Mouse (Mus musculus): Measurements from ENCODE around the gene Tmem159. TPM values are rescaled to one million over a fixed set of nuclear protein-coding genes. Genes with fewer than 3 reads are reported as not detected.

The Tmem159 gene
- polyA plus RNA-seq, 1 experiment from 2014 or later, result 45.4 TPM

- Histone ChIP-seq H3K36me3 (no peaks in the 10 kb centered on the region), H3K4me3 (replicated peaks) (no peak within 1 kb of the TSS), H3K9ac (no peak within 1 kb of the TSS), H3K4me1 (no peaks in the 10 kb centered on the region), H3K4me2 (no peak within 1 kb of the TSS), H3K27ac (no peak within 1 kb of the TSS), H3K27me3 (replicated peaks) (0 out of 2 replicates have a peak, but pooled peaks cover 4% of the 10 kb centered on the region), H3K9me3 (no peaks in the 10 kb centered on the region)
- no peak for ATAC-seq (ENCODE audit: insufficient read depth, low FRiP score, low read depth)
- 62% methylated on average over 9 of the region's 9 CpGs for WGBS
Observed at GRCm38 (mm10) chr7:120145191-120145590, 43.0 kb downstream of the Tmem159 start, which contains the start of gene Zp2. TSS of gene Zp2 (minus strand) at chr7:120145291.

GRCm38 (mm10) chr7:120150257-120150656 lies 48.1 kb downstream of the Tmem159 start:
- Histone ChIP-seq H3K4me2 (no peak overlapping the region), H3K4me1 (no peaks in the 10 kb centered on the region), H3K9me3 (no peaks in the 10 kb centered on the region), H3K9ac (no peak overlapping the region), H3K36me3 (no peaks in the 10 kb centered on the region), H3K27ac (no peak overlapping the region), H3K27me3 (replicated peaks) (no peaks in the 10 kb centered on the region), H3K4me3 (replicated peaks) (no peak overlapping the region)
- no peak for ATAC-seq (ENCODE audit: insufficient read depth, low FRiP score, low read depth)
- 31% methylated on average over 3 of the region's 3 CpGs for WGBS

DNA sequence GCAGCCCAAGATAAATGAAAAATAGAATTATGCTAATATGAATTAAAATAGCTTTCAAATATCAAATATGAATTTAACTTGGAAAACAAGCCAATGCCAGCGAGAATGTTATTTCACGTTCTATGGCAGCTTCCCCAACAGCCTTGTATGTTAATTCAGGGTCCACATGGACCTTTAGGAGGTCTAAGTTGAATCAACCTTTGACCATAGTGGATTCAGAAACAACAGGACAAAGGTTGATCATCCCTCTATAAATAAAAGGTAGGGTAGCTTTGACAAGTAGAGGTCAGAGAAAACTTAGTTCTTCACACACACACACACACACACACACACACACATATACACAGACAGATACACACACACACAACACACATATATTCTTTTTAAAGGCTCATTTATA lies 48.7 kb downstream of the Tmem159 start:
- Histone ChIP-seq H3K4me2 (no peak overlapping the region), H3K27me3 (replicated peaks) (no peaks in the 10 kb centered on the region), H3K27ac (no peak overlapping the region), H3K36me3 (no peaks in the 10 kb centered on the region), H3K4me3 (replicated peaks) (no peak overlapping the region), H3K9me3 (no peaks in the 10 kb centered on the region), H3K9ac (no peak overlapping the region), H3K4me1 (no peaks in the 10 kb centered on the region)
- 75% methylated on average over 2 of the region's 2 CpGs for WGBS
- ATAC-seq (ENCODE audit: insufficient read depth, low FRiP score, low read depth), result no peak

DNA sequence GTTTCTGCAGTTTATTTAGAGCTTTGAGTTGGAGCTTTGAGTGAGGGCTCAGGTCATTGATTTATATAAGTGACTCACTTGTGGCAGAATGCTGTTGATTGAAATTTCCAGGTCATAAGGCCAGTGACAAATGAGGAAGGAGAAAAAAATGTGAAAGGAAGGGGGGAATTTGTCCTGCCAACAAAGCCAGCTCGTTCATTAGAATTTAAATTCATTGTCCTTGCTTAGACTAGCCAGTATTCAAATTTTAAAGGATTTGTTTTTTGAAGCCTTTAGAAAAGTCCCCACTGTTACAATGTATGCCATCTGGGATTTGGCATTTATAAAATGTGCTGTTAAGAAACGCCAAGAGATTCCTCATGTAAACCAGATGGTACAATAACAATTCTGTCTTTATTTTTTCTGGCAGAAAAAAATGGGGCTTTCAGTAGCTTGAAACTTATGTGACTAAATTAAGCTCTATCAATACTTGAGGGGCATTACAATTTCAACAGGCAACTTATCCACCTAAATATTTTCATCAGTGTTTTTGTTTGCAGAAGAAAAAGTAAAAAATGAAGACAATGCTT lies 54.8 kb downstream of the Tmem159 start:
- Histone ChIP-seq H3K4me1 (no peaks in the 10 kb centered on the region; the same call in 1 of the 2 replicates), H3K27ac (no peak overlapping the region), H3K9ac (no peak overlapping the region), H3K9me3 (no peaks in the 10 kb centered on the region), H3K27me3 (replicated peaks) (no peaks in the 10 kb centered on the region), H3K36me3 (no peaks in the 10 kb centered on the region), H3K4me2 (no peak overlapping the region), H3K4me3 (replicated peaks) (no peak overlapping the region)
- WGBS, result 30% methylated on average over 2 of the region's 2 CpGs
- no peak for ATAC-seq (ENCODE audit: insufficient read depth, low FRiP score, low read depth)

GRCm38 (mm10) chr7:120157575-120158061 lies 55.5 kb downstream of the Tmem159 start:
- Histone ChIP-seq H3K9me3 (no peaks in the 10 kb centered on the region), H3K4me1 (no peaks in the 10 kb centered on the region; the same call in 1 of the 2 replicates), H3K27ac (no peak overlapping the region), H3K4me2 (no peak overlapping the region), H3K36me3 (no peaks in the 10 kb centered on the region), H3K9ac (no peak overlapping the region), H3K4me3 (replicated peaks) (no peak overlapping the region), H3K27me3 (replicated peaks) (no peaks in the 10 kb centered on the region)
- 52% methylated on average over 5 of the region's 5 CpGs for WGBS
- no peak for ATAC-seq (ENCODE audit: insufficient read depth, low FRiP score, low read depth)

- H3K27ac ChIP-seq, result no peak overlapping the region
- H3K4me1 ChIP-seq, result no peaks in the 10 kb centered on the region; the same call in 1 of the 2 replicates
- H3K36me3 ChIP-seq, result no peaks in the 10 kb centered on the region
- H3K4me2 ChIP-seq, result no peak overlapping the region
- no peak overlapping the region for H3K9ac ChIP-seq
- no peak overlapping the region for H3K4me3 ChIP-seq (replicated peaks)
- H3K27me3 ChIP-seq (replicated peaks), result no peaks in the 10 kb centered on the region
- ATAC-seq (ENCODE audit: insufficient read depth, low FRiP score, low read depth), result peak; percentile 58; the same call in 1 of the 2 replicates
- 32% methylated on average over 4 of the region's 4 CpGs for WGBS
- H3K9me3 ChIP-seq, result no peaks in the 10 kb centered on the region
Observed at GRCm38 (mm10) chr7:120158121-120158613, 56.0 kb downstream of the Tmem159 start.

DNA sequence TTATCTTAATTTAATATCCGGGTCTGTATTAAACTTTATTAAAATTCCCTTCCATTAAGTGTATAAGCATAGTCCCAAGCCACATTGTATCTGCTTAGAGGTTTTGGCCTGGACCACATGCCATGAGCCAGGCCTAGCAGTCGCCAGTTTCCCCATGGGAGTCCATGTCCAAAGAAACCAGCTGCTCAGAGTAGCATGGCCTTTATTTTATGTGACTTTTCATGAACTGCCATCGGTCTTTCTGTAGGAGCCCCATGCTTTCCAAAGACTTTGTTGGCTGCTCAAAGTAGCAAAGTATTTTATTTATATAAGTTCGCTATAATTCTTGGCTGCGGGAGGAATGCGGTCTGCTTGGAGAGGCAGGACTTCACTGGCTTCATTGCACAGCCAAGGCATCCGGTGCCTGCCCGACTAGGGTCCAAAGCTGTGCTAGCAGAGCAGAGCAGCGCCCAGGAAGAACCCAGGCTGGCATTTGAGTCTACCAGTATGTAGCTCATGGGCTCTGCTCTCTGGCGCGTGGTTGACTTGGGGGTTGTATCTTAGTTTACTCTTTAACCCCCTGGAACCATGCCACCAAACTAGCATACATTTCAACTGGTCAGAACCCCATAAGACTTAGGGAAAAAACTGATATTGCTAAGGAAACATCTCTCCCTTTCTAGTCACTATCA lies 61.6 kb downstream of the Tmem159 start:
- WGBS, result 79% methylated on average over 11 of the region's 11 CpGs
- Histone ChIP-seq H3K9me3 (no peaks in the 10 kb centered on the region), H3K4me1 (no peaks in the 10 kb centered on the region), H3K4me3 (replicated peaks) (no peak overlapping the region), H3K27ac (no peak overlapping the region), H3K27me3 (replicated peaks) (no peaks in the 10 kb centered on the region), H3K4me2 (no peak overlapping the region), H3K9ac (no peak overlapping the region), H3K36me3 (no peaks in the 10 kb centered on the region)
- ATAC-seq (ENCODE audit: insufficient read depth, low FRiP score, low read depth), result no peak

Other genes with a start within 250 kb of the Tmem159 start
- gene Lyrm1, start 206.5 kb upstream of the Tmem159 start, polyA plus RNA-seq (2015; fragmentation: Nextera tagmentation; extraction: Ambion mirVana), result 6.9 and 7.8 TPM in 2 replicates
- gene Dcun1d3, start 206.1 kb upstream of the Tmem159 start, polyA plus RNA-seq (2015; fragmentation: Nextera tagmentation; extraction: Ambion mirVana), result 9.0 and 9.8 TPM in 2 replicates
- gene Dnah3, start 7.1 kb upstream of the Tmem159 start, polyA plus RNA-seq (2015; fragmentation: Nextera tagmentation; extraction: Ambion mirVana), result 0.01 TPM in 1 of 2 replicates, not detected in the other
- gene Zp2, start 42.9 kb downstream of the Tmem159 start, polyA plus RNA-seq (2015; fragmentation: Nextera tagmentation; extraction: Ambion mirVana), result 0.15 TPM in 1 of 2 replicates, not detected in the other
- gene Anks4b, start 71.5 kb downstream of the Tmem159 start, polyA plus RNA-seq (2015; fragmentation: Nextera tagmentation; extraction: Ambion mirVana), result 2.7 and 3.2 TPM in 2 replicates
- 5.2 and 6.7 TPM in 2 replicates for gene Crym, start 99.8 kb downstream of the Tmem159 start, polyA plus RNA-seq (2015; fragmentation: Nextera tagmentation; extraction: Ambion mirVana)
- not detected in 2 replicates for gene Abca14, start 101.6 kb downstream of the Tmem159 start, polyA plus RNA-seq (2015; fragmentation: Nextera tagmentation; extraction: Ambion mirVana)
- gene Abca15, start 226.3 kb downstream of the Tmem159 start, polyA plus RNA-seq (2015; fragmentation: Nextera tagmentation; extraction: Ambion mirVana), result not detected in 2 replicates